Mouse (Mus musculus) thymus, adult 2 months (tissue): ENCODE measurements around the gene Vmn1r57.

Experiments
- CTCF ChIP-seq: fragments of 200-500 bp; IDR thresholded peaks from 2 replicates; pipeline ENCODE4 v1.5.1; 2012; ENCODE audit warnings: mild to moderate bottlenecking, control low read depth, low read length, moderate library complexity, borderline replicate concordance; ENCODE audit not compliant: control insufficient read depth, poor library complexity, insufficient read depth; ENCODE audit errors: extremely low read depth
- POLR2A ChIP-seq: fragments of 200-500 bp; IDR thresholded peaks from 2 replicates; pipeline ENCODE4 v1.6.1; 2012; ENCODE audit warnings: mild to moderate bottlenecking, low read length, control low read depth, moderate library complexity; ENCODE audit not compliant: control insufficient read depth, poor library complexity, insufficient read depth; ENCODE audit errors: extremely low read depth

DNA sequence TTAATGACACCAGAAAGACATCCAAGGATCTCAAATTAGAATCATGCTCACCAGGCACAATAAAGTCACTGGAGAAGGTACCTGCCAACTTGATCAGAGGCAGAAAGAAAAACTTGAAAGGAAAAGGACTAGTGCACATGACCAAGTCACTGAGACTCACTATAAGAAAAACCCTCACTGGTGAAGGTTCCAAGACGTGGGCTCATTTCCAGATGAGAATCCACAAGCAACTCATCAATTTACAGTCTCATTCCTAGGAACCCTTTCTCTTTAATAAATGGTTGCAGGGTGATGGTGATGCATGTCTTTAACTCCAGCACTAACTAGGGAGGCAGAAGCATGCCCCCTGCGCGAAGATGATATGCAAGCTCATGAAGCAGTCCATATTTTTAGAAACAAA is 44.8 kb downstream of the Vmn1r57 start:
- TF ChIP-seq POLR2A: no peak
- no peak for TF ChIP-seq CTCF
